Mouse (Mus musculus) thymus, adult 2 months (tissue): ENCODE data around the gene Arpin. TPM values are rescaled to one million over a fixed set of nuclear protein-coding genes. Genes with fewer than 3 reads are reported as not detected.

ENCODE experiments used
- DNase-seq: peaks from one replicate; pipeline ENCODE4 v3.0.0; 2021
- H3K27ac ChIP-seq: fragments of 200-500 bp; 2 replicates; pipeline ENCODE4 v1.5.1; 2012; ENCODE audit warnings: low read length, control low read depth; ENCODE audit not compliant: control insufficient read depth, insufficient read depth
- H3K27me3 ChIP-seq: fragments of 200-500 bp; 2 replicates; pipeline ENCODE4 v1.6.1; 2012; ENCODE audit warnings: mild to moderate bottlenecking, low read length, moderate library complexity, mixed read lengths; ENCODE audit not compliant: control insufficient read depth, insufficient read depth
- H3K36me3 ChIP-seq: fragments of 200-500 bp; 2 replicates; pipeline ENCODE4 v1.6.1; 2012; ENCODE audit warnings: mild to moderate bottlenecking, low read length, moderate library complexity; ENCODE audit not compliant: control insufficient read depth, insufficient read depth
- H3K4me1 ChIP-seq: fragments of 200-500 bp; replicated peaks from 2 replicates; pipeline ENCODE4 v1.6.1; 2012; ENCODE audit warnings: low read length; ENCODE audit not compliant: control insufficient read depth, insufficient read depth
- H3K4me3 ChIP-seq: fragments of 200-500 bp; 2 replicates; pipeline ENCODE4 v1.5.1; 2012; ENCODE audit warnings: mild to moderate bottlenecking, low read length, control low read depth, moderate library complexity; ENCODE audit not compliant: control insufficient read depth, insufficient read depth
- CTCF ChIP-seq: fragments of 200-500 bp; IDR thresholded peaks from 2 replicates; pipeline ENCODE4 v1.5.1; 2012; ENCODE audit warnings: mild to moderate bottlenecking, control low read depth, low read length, moderate library complexity, borderline replicate concordance; ENCODE audit not compliant: control insufficient read depth, poor library complexity, insufficient read depth; ENCODE audit errors: extremely low read depth
- POLR2A ChIP-seq: fragments of 200-500 bp; IDR thresholded peaks from 2 replicates; pipeline ENCODE4 v1.6.1; 2012; ENCODE audit warnings: mild to moderate bottlenecking, low read length, control low read depth, moderate library complexity; ENCODE audit not compliant: control insufficient read depth, poor library complexity, insufficient read depth; ENCODE audit errors: extremely low read depth
- WGBS: fragments of 180-500 bp; shearing (Covaris S2); methylation state at CpG from one replicate; pipeline ENCODE4 v1.1.7; 2018; 5-methylcytosine and 5-hydroxymethylcytosine counted together
- polyA plus RNA-seq: library from polyadenylated mRNA; depleted of rRNA; stranded (reverse); fragments of >200 nt; gene quantifications from 2 replicates; pipeline ENCODE4 v1.2.3, GENCODE M21; 2012

Arpin gene
- polyA plus RNA-seq, 1 experiment = 5.4 TPM

DNA sequence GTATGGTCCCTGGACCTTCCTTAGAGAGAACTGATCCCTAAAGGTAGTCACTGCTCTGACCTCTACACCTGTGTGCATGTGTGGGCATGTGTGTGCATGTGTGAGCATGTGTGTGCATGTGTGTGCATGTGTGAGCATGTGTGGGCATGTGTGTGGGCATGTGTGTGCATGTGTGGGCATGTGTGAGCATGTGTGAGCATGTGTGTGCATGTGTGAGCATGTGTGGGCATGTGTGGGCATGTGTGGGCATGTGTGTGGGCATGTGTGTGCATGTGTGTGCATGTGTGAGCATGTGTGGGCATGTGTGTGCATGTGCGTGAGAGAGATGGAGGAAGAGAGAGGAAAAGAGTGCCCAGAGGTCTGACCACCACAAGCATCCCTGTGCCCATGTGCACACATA is 19.7 kb upstream of the Arpin start:
- H3K27me3 ChIP-seq = no peaks in the 10 kb centered on the region
- no peak overlapping the region for H3K27ac ChIP-seq
- 93% methylated on average over 1 of the region's 1 CpGs for WGBS
- H3K4me1 ChIP-seq = no peaks in the 10 kb centered on the region
- no peak for TF ChIP-seq CTCF
- no peak overlapping the region for H3K4me3 ChIP-seq
- no peaks in the 10 kb centered on the region for H3K36me3 ChIP-seq
- DNase-seq = no peak

DNA sequence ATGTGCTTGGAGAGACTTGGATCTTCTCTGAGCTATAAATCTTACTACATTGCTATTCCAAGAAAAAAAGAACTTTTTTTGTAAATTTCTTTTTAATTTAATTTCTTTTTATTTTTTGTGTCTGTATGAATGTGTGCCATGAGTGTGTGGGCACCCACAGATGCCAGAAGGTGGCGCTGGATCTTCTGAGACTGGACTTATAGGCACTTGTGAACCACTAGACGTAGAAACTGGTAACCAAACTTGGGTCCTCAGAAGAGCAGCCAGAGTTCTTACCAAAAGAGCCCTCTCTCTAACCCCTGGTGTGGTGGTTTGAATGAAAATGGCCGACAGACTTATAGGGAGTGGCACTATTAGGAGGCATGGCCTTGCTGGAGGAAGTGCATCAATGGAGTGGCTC is 15.9 kb upstream of the Arpin start:
- Histone ChIP-seq H3K4me3 (no peak overlapping the region), H3K27ac (no peak overlapping the region), H3K4me1 (no peaks in the 10 kb centered on the region), H3K27me3 (no peaks in the 10 kb centered on the region), H3K36me3 (no peaks in the 10 kb centered on the region)
- 95% methylated on average over 3 of the region's 3 CpGs for WGBS
- DNase-seq = no peak
- TF ChIP-seq POLR2A (no peak), CTCF (no peak)

DNA sequence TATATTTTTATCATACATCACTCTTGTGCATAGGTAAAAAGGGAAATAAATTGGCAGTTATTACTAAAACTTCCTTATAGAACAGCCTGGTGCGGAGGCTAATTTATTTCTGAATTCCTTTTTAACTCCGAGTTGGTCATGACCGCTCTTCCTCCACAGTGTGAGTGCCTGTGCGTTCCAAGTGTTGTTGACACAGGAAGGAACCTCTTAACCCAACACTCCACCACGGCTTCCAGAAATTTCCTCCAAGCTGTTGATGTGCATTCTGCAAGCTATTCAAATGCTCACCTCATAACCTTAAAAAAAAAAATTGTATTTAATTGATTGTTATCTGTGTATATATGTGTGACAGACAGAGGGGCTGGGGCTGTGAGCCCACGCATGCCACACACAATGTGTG is 15.1 kb upstream of the Arpin start:
- Histone ChIP-seq H3K4me3 (no peak overlapping the region), H3K27me3 (no peaks in the 10 kb centered on the region), H3K36me3 (no peaks in the 10 kb centered on the region), H3K4me1 (no peaks in the 10 kb centered on the region), H3K27ac (no peak overlapping the region)
- TF ChIP-seq POLR2A (no peak), CTCF (no peak)
- DNase-seq = no peak
- WGBS = 37% methylated on average over 6 of the region's 6 CpGs

DNA sequence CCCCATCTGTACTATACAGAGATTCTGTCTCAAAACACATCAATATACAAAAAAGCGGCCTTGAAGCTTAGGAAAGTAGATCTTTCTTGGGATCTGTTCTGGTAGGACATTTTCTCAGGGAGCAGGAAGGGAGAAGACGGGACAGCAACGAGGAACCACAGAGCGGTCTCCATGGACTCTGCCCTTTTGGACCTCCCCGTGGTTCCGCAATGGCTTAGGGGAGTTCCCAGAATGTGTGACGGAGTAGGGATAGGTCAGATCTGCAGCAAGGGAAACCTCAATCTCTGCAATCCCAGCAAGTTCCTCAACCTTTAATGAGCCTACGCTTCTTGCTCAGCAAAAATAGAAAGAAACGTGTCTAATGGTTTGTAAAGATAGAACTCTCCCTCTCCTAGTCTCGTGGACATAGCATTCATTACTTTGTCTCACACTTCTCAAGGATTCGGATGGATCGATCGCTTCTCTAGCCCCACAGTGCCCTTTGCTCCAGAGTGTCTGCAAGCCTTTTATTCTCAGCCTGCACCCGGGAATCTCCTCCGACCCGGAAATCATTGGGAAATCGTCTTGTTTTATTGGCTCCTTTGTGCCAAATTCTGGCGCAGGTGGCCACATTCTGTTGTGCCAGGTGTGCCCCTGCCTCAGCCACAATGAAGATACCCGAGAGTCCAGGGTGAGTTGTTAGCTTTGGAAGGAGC is 499 bp upstream of the Arpin start:
- 22% methylated on average over 19 of the region's 19 CpGs for WGBS
- no peak for DNase-seq
- Histone ChIP-seq H3K27ac (no peak overlapping the region), H3K4me3 (no peak overlapping the region), H3K4me1 (0 out of 2 replicates have a peak, but pooled peaks cover 3% of the 10 kb centered on the region), H3K27me3 (peaks cover 3% of the 10 kb centered on the region), H3K36me3 (no peaks in the 10 kb centered on the region)
- TF ChIP-seq CTCF = no peak
- TF ChIP-seq POLR2A = no peak

DNA sequence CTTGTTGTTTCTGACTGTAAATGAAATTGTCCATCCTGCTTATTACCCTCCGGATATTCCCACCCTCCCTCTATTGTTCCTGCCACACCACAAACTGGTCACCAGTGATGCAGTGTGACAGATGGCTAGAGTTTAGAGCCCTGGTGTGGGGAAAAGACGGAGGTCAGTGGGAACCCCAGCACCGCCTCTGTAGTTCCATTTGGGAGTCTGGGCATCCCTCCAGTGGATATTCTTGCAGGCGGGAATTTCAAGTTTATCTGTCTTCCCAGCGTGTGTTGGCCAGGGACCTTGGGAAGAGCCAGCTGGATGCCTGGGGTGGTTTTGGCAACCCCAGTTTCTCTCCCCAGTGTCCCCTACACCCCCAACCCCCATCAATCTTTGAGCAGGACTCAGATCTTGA is 698 bp downstream of the Arpin start:
- Histone ChIP-seq H3K36me3 (no peaks in the 10 kb centered on the region), H3K4me3 (no peak overlapping the region), H3K4me1 (0 out of 2 replicates have a peak, but pooled peaks cover 3% of the 10 kb centered on the region), H3K27me3 (peaks cover 3% of the 10 kb centered on the region), H3K27ac (no peak overlapping the region)
- 95% methylated on average over 5 of the region's 5 CpGs for WGBS
- DNase-seq = no peak
- TF ChIP-seq CTCF (no peak), POLR2A (no peak)

DNA sequence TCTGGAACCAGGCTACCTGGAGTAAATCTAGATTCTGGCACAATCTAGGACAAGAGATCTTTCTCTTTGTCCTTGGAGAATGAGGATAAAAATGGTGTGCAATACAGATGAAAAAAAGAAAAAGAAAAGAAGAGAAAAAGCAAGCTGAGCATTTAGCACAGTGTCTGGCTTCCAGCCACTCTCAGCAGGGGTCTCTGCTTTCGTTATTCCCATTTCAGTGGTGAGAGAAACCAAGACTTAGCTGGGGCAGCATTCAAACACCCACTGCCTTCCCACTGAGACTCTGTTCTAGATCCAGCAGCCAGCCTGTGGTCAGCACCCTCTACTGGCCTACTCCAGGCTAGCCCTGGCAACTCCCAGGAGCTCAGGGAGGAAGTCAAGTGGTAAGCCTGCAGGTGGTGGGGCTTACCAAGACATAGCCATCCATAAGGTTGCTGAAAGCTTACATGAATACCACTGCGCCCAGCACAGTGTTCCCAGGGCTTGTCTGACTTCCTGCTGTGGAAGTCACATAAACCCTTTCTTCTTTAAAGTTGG is 6.6 kb downstream of the Arpin start:
- TF ChIP-seq CTCF (no peak), POLR2A (no peak)
- no peak for DNase-seq
- WGBS = 87% methylated on average over 2 of the region's 2 CpGs
- H3K27me3 ChIP-seq = no peaks in the 10 kb centered on the region
- H3K36me3 ChIP-seq = no peaks in the 10 kb centered on the region
- no peak overlapping the region for H3K4me3 ChIP-seq
- 0 out of 2 replicates have a peak, but pooled peaks cover under 1% of the 10 kb centered on the region for H3K4me1 ChIP-seq
- no peak overlapping the region for H3K27ac ChIP-seq
